In genomic region chr13:59892961-59893360, GRCm38 (mm10) we compare ENCODE assay signal across 15 mouse cellular contexts.
DNase-seq lines count a peak whose midpoint lies in the region; ATAC-seq and TF ChIP-seq lines count a peak whose summit lies in the region.
"Had no signal": no experiment of that assay in that cellular context is flagged by ENCODE, and none has a peak within 500 bp of the region (broad histone marks: within the 10 kb centered on the region; RNA-seq: fewer than 3 reads in every experiment).

No protein-coding gene starts in this region.

- no peak for TF ChIP-seq CTCF in CH12.LX (conservative IDR thresholded peaks at IDR 0.05 in 1 of 2, IDR thresholded peaks at IDR 0.05 in 1 of 2; ENCODE audit: low read depth in 2 of 2, low read length in 2 of 2)
- no peak for TF ChIP-seq CTCF in intestine, postnatal 0 days (IDR thresholded peaks at IDR 0.05; ENCODE audit: low read depth)
- TF ChIP-seq CTCF in thymus, adult 2 months (IDR thresholded peaks at IDR 0.05; ENCODE audit: borderline replicate concordance, control insufficient read depth, extremely low read depth, insufficient read depth, low read length, poor library complexity), result no peak

- intact Hi-C loops in heart, postnatal 10 days (cut with DNase I), result loop anchor here (5.0 kb wide), 1 partner anchor 119 kb away; no protein-coding TSS in a partner anchor
- intact Hi-C loops in gastrocnemius, postnatal 14 days (cut with DNase I; ENCODE audit: low total_unique reads), result loop anchor here (10.0 kb wide), 2 partner anchors 282 to 572 kb away; partner anchors contain the start of gene Gas1

- dilution Hi-C loops in CH12.LX (cut with MboI; ENCODE audit: extremely low pct_ligation_motif_present, extremely low pct_unique_long_range_greater_than_20kb, low sequenced_read_pairs), result no loop called here

- TF ChIP-seq RAD21 in CH12.LX (IDR thresholded peaks at IDR 0.05; ENCODE audit: low read depth, low read length), result no peak

- H3K4me1 ChIP-seq in CH12.LX (ENCODE audit: control insufficient read depth in 1 of 2, insufficient read depth in 2 of 2), result no peaks in the 10 kb centered on the region
- H3K4me1 ChIP-seq in intestine, postnatal 0 days (replicated peaks; ENCODE audit: control insufficient read depth, insufficient read depth, low read length), result no peaks in the 10 kb centered on the region
- no peaks in the 10 kb centered on the region for H3K4me1 ChIP-seq in thymus, adult 2 months (replicated peaks; ENCODE audit: control insufficient read depth, insufficient read depth, low read length)

- 56% methylated on average over 8 of the region's 8 CpGs for WGBS in intestine, postnatal 0 days
- 59% methylated on average over 8 of the region's 8 CpGs for WGBS in thymus, adult 2 months

- no peak overlapping the region for H3K4me2 ChIP-seq in CH12.LX (ENCODE audit: insufficient read depth, low read depth, poor library complexity, severe bottlenecking)
- H3K4me2 ChIP-seq in intestine, postnatal 0 days (replicated peaks; ENCODE audit: low read depth), result no peak overlapping the region

- H3K36me3 ChIP-seq in CH12.LX (replicated peaks in 1 of 2; ENCODE audit: control insufficient read depth in 1 of 2, insufficient read depth in 1 of 2, low read length in 1 of 2), result no peaks in the 10 kb centered on the region
- no peaks in the 10 kb centered on the region for H3K36me3 ChIP-seq in intestine, postnatal 0 days (ENCODE audit: control insufficient read depth, insufficient read depth)
- no peaks in the 10 kb centered on the region for H3K36me3 ChIP-seq in thymus, adult 2 months (ENCODE audit: control insufficient read depth, insufficient read depth, low read length)

- TF ChIP-seq POLR2A in CH12.LX (IDR thresholded peaks at IDR 0.05; ENCODE audit: low read depth, low read length), result no peak
- TF ChIP-seq POLR2A in thymus, adult 2 months (IDR thresholded peaks at IDR 0.05; ENCODE audit: control insufficient read depth, extremely low read depth, insufficient read depth, low read length, poor library complexity), result no peak

- ATAC-seq in intestine, postnatal 0 days, result peak; percentile 52; the same call in 1 of the 2 replicates
- ATAC-seq: activated CD4-positive, CD25-positive, alpha-beta regulatory T cell, adult 4 months; forebrain, postnatal 0 days had no signal

- no peak overlapping the region for H3K27ac ChIP-seq in CH12.LX (ENCODE audit: insufficient read depth, low read depth)
- H3K27ac ChIP-seq in intestine, postnatal 0 days (ENCODE audit: low read depth, low read length), result no peak overlapping the region
- no peak overlapping the region for H3K27ac ChIP-seq in thymus, adult 2 months (ENCODE audit: control insufficient read depth, insufficient read depth, low read length)

- no peak for TF ChIP-seq EP300 in CH12.LX (IDR thresholded peaks at IDR 0.05; ENCODE audit: low read length)

- no peaks in the 10 kb centered on the region for H3K27me3 ChIP-seq in CH12.LX (replicated peaks)
- H3K27me3 ChIP-seq in intestine, postnatal 0 days (replicated peaks; ENCODE audit: control insufficient read depth, insufficient read depth, low read length), result no peaks in the 10 kb centered on the region
- H3K27me3 ChIP-seq in thymus, adult 2 months (ENCODE audit: control insufficient read depth, insufficient read depth, low read length), result no peaks in the 10 kb centered on the region

- H3K4me3 ChIP-seq in CH12.LX (replicated peaks in 1 of 3; ENCODE audit: low read depth in 2 of 3, low read length in 2 of 3, poor library complexity in 1 of 3), result no peak overlapping the region
- no peak overlapping the region for H3K4me3 ChIP-seq in intestine, postnatal 0 days (ENCODE audit: low read depth, low read length)
- H3K4me3 ChIP-seq in thymus, adult 2 months (ENCODE audit: control insufficient read depth, insufficient read depth, low read length), result no peak overlapping the region

- in situ Hi-C loops in CH12.LX (cut with MboI; ENCODE audit: low pct_ligation_motif_present, low pct_unique_long_range_greater_than_20kb, low sequenced_read_pairs), result loop anchor here (25.0 kb wide), 1 partner anchor 569 kb away; no protein-coding TSS in a partner anchor

- no peak overlapping the region for H3K9ac ChIP-seq in CH12.LX (ENCODE audit: insufficient read depth, low read depth)
- no peak overlapping the region for H3K9ac ChIP-seq in intestine, postnatal 0 days (ENCODE audit: low read depth, low read length)
- H3K9ac ChIP-seq: forebrain, postnatal 0 days had no signal

- peaks cover 32% of the 10 kb centered on the region for H3K9me3 ChIP-seq in CH12.LX (replicated peaks; ENCODE audit: low read length)
- H3K9me3 ChIP-seq in intestine, postnatal 0 days (ENCODE audit: control insufficient read depth), result no peaks in the 10 kb centered on the region

- peak; percentile 64 for DNase-seq in heart, adult 11 months
- no peak for DNase-seq in heart, postnatal 10 days
- no peak for DNase-seq in CH12.LX (ENCODE audit: extremely low read depth)
- DNase-seq in kidney, postnatal 14 days, result peak; percentile 48
- no peak for DNase-seq in cerebellum, adult 9-11 months
- no peak for DNase-seq in thymus, adult 2 months
- no peak for DNase-seq in gastrocnemius, postnatal 14 days
- DNase-seq: B cell, adult 2 months; forebrain, postnatal 0 days; gastrocnemius, postnatal 10 days; lung, postnatal 36 days; right cerebral cortex, adult 18-20 months; thymus, adult 18-20 months had no signal

- no peaks in the 10 kb centered on the region for H3K79me2 ChIP-seq in CH12.LX (replicated peaks; ENCODE audit: control insufficient read depth, extremely low read depth, insufficient read depth, poor library complexity, severe bottlenecking)

TF ChIP-seq in CH12.LX, 34 proteins besides CTCF, POLR2A, EP300 and RAD21:
- TF ChIP-seq CHD1 (IDR thresholded peaks at IDR 0.05; ENCODE audit: low read depth, low read length) (no peak), RCOR1 (conservative IDR thresholded peaks at IDR 0.05; ENCODE audit: low read depth, low read length) (no peak), BHLHE40 (IDR thresholded peaks at IDR 0.05; ENCODE audit: low read depth, low read length) (0 out of 2 replicates have a peak, but pooled peaks have one; percentile 11)

Comparison
In these comparisons a context has a peak if more than half of its experiments do, and no peak if none do; other contexts are left out.
1. DNase-seq: peak in heart, adult 11 months (single experiment) and kidney, postnatal 14 days (single experiment); none in heart, postnatal 10 days (0 of 2), CH12.LX (single experiment), cerebellum, adult 9-11 months (single experiment), thymus, adult 2 months (single experiment) and gastrocnemius, postnatal 14 days (single experiment).